ENCODE assay signal across 25 mouse cellular contexts in genomic region chr7:75778053-75778452, GRCm38 (mm10).
"Had no signal": no experiment of that assay in that cellular context is flagged by ENCODE, and none has a peak within 500 bp of the region (broad histone marks: within the 10 kb centered on the region; RNA-seq: fewer than 3 reads in every experiment).

No protein-coding gene starts in this region.

- H3K4me1 ChIP-seq: hindbrain, embryonic 15.5 days had no signal

- DNase-seq: gastrocnemius, postnatal 14 days; gastrocnemius, postnatal 36 days; heart, adult 11 months; heart, adult 2 months; heart, postnatal 14 days; heart, postnatal 36 days; kidney, adult 11 months; kidney, adult 2 months; kidney, adult 9 months; kidney, postnatal 14 days; kidney, postnatal 36 days; layer of hippocampus, postnatal 36 days; left cerebral cortex, postnatal 4 days had no signal

- H3K9me3 ChIP-seq: heart, embryonic 13.5 days; heart, embryonic 15.5 days; hindbrain, embryonic 13.5 days; hindbrain, embryonic 15.5 days; kidney, embryonic 15.5 days; limb, embryonic 13.5 days; limb, embryonic 15.5 days; liver, embryonic 12.5 days had no signal

- H3K27me3 ChIP-seq: heart, embryonic 13.5 days; heart, embryonic 15.5 days; hindbrain, embryonic 13.5 days; hindbrain, embryonic 15.5 days; kidney, embryonic 15.5 days; limb, embryonic 13.5 days; limb, embryonic 15.5 days; liver, embryonic 12.5 days had no signal

- H3K4me2 ChIP-seq: heart, embryonic 11.5 days; heart, embryonic 13.5 days; heart, embryonic 15.5 days; hindbrain, embryonic 13.5 days; hindbrain, embryonic 15.5 days; kidney, embryonic 15.5 days; limb, embryonic 13.5 days; limb, embryonic 15.5 days; liver, embryonic 12.5 days had no signal

- H3K36me3 ChIP-seq: hindbrain, embryonic 15.5 days had no signal

- ATAC-seq: hindbrain, postnatal 0 days; intestine, embryonic 16.5 days; liver, embryonic 12.5 days had no signal

- H3K27ac ChIP-seq: heart, adult 2 months; heart, embryonic 13.5 days; heart, embryonic 15.5 days; hindbrain, embryonic 13.5 days; hindbrain, embryonic 15.5 days; hindbrain, postnatal 0 days; kidney, embryonic 15.5 days; kidney, postnatal 0 days; limb, embryonic 13.5 days; limb, embryonic 15.5 days; liver, embryonic 12.5 days had no signal

- H3K4me3 ChIP-seq: heart, adult 2 months; heart, embryonic 13.5 days; heart, embryonic 15.5 days; hindbrain, embryonic 13.5 days; hindbrain, embryonic 15.5 days; kidney, embryonic 15.5 days; limb, embryonic 13.5 days; limb, embryonic 15.5 days; liver, embryonic 12.5 days had no signal

- H3K9ac ChIP-seq: heart, embryonic 13.5 days; heart, embryonic 15.5 days; hindbrain, embryonic 13.5 days; hindbrain, embryonic 15.5 days; kidney, embryonic 15.5 days; limb, embryonic 13.5 days; limb, embryonic 15.5 days; liver, embryonic 12.5 days had no signal
